Mouse (Mus musculus) stomach, embryonic 15.5 days (tissue): ENCODE measurements at regions not wholly inside any gene's neighbourhood (a gene's known extent, or its start where the extent isn't known, plus 50 kb on each side); places are given as distances from the start of the nearest gene placed in this dataset.

Experiments used
- ATAC-seq: fragments of 200-750 bp; cut with Nextera tagmentation; 2 replicates; pipeline ENCODE4 v1.8.0; 2017; ENCODE audit warnings: low read depth, moderate number of reproducible peaks, moderate TSS enrichment; ENCODE audit not compliant: insufficient read depth, low FRiP score
- H3K27ac ChIP-seq: fragments of 300-500 bp; sonication (generic); 2 replicates; pipeline ENCODE4 v1.5.1; 2015; ENCODE audit warnings: mild to moderate bottlenecking, inconsistent platforms
- H3K27me3 ChIP-seq: fragments of 300-500 bp; sonication (generic); replicated peaks from 2 replicates; pipeline ENCODE4 v1.6.1; 2015; ENCODE audit warnings: inconsistent platforms
- H3K36me3 ChIP-seq: fragments of 300-500 bp; sonication (generic); 2 replicates; pipeline ENCODE4 v1.6.1; 2015; ENCODE audit warnings: inconsistent platforms
- H3K4me1 ChIP-seq: fragments of 300-500 bp; sonication (generic); 2 replicates; pipeline ENCODE4 v1.6.1; 2015; ENCODE audit warnings: inconsistent platforms
- H3K4me2 ChIP-seq: fragments of 300-500 bp; sonication (generic); 2 replicates; pipeline ENCODE4 v1.6.1; 2015; ENCODE audit warnings: mild to moderate bottlenecking, inconsistent platforms
- H3K4me3 ChIP-seq: fragments of 300-500 bp; sonication (generic); replicated peaks from 2 replicates; pipeline ENCODE4 v1.5.1; 2015; ENCODE audit warnings: inconsistent platforms
- H3K9ac ChIP-seq: fragments of 300-500 bp; sonication (generic); 2 replicates; pipeline ENCODE4 v1.6.1; 2015; ENCODE audit warnings: inconsistent platforms
- H3K9me3 ChIP-seq: fragments of 300-500 bp; sonication (generic); 2 replicates; pipeline ENCODE4 v1.6.1; 2016; ENCODE audit warnings: inconsistent platforms
- WGBS: fragments of 180-500 bp; shearing (Covaris S2); methylation state at CpG from one replicate; pipeline ENCODE4 v1.1.7; 2015; 5-methylcytosine and 5-hydroxymethylcytosine counted together

DNA sequence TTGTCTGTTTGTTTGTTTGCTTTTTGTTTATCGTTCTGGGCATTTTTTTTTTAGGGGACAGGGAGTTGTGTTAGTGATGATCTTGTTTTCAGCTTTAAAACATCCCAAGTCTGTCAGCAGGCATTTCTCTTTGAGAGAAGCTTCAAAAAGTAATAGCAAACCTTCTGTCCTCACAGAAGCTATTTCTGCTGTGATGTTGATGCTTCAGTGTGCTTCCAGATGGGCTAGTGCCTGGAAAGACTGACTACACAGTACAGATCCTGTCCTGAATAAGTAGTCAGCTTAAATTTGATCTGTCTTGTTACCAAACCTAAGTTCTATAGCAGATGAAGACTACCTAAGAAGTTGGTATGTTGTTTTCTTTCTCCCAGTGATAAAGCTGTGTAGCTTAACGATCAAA lies 94.4 kb upstream of the Irak1bp1 start:
- ATAC-seq = no peak
- H3K4me3 ChIP-seq = no peak overlapping the region
- no peaks in the 10 kb centered on the region for H3K4me1 ChIP-seq
- H3K27me3 ChIP-seq = no peaks in the 10 kb centered on the region
- H3K9ac ChIP-seq = no peak overlapping the region
- H3K36me3 ChIP-seq = no peaks in the 10 kb centered on the region
- H3K4me2 ChIP-seq = no peak overlapping the region
- no peak overlapping the region for H3K27ac ChIP-seq
- H3K9me3 ChIP-seq = no peaks in the 10 kb centered on the region
- 65% methylated on average over 2 of the region's 2 CpGs for WGBS

- no peak for ATAC-seq
- Histone ChIP-seq H3K4me2 (no peak overlapping the region), H3K36me3 (no peaks in the 10 kb centered on the region), H3K27ac (no peak overlapping the region), H3K27me3 (no peaks in the 10 kb centered on the region), H3K4me3 (no peak overlapping the region), H3K9ac (no peak overlapping the region), H3K9me3 (no peaks in the 10 kb centered on the region), H3K4me1 (no peaks in the 10 kb centered on the region)
- 67% methylated on average over 5 of the region's 5 CpGs for WGBS
These were observed 69.4 kb upstream of the Irak1bp1 start for GRCm38 (mm10) chr9:82759979-82760378.

- Histone ChIP-seq H3K36me3 (no peaks in the 10 kb centered on the region), H3K27ac (no peak overlapping the region), H3K4me1 (no peaks in the 10 kb centered on the region), H3K9me3 (no peaks in the 10 kb centered on the region), H3K4me3 (no peak overlapping the region), H3K9ac (no peak overlapping the region), H3K27me3 (no peaks in the 10 kb centered on the region), H3K4me2 (no peak overlapping the region)
- 86% methylated on average over 9 of the region's 9 CpGs for WGBS
- ATAC-seq = no peak
These were observed 68.5 kb upstream of the Irak1bp1 start for GRCm38 (mm10) chr9:82760682-82761468.

- WGBS = 83% methylated on average over 1 of the region's 1 CpGs
- Histone ChIP-seq H3K36me3 (no peaks in the 10 kb centered on the region), H3K9ac (no peak overlapping the region), H3K4me1 (no peaks in the 10 kb centered on the region), H3K4me2 (no peak overlapping the region), H3K4me3 (no peak overlapping the region), H3K9me3 (no peaks in the 10 kb centered on the region), H3K27ac (no peak overlapping the region), H3K27me3 (no peaks in the 10 kb centered on the region)
- ATAC-seq = no peak
These were observed 65.7 kb upstream of the Irak1bp1 start for GRCm38 (mm10) chr9:82763651-82764050.
